Mouse (Mus musculus) stomach, postnatal 0 days (tissue): ENCODE measurements around the gene Vdr. TPM values are rescaled to one million over a fixed set of nuclear protein-coding genes. Genes with fewer than 3 reads are reported as not detected.

Experiments used
- ATAC-seq: fragments of 200-750 bp; cut with Nextera tagmentation; 2 replicates; pipeline ENCODE4 v1.8.0; 2017; ENCODE audit not compliant: low FRiP score, low TSS enrichment
- DNase-seq: peaks from one replicate; pipeline ENCODE4 v3.0.0-alpha.2; 2016; ENCODE audit warnings: low spot score
- H3K27ac ChIP-seq: fragments of 300-500 bp; sonication (generic); replicated peaks from 2 replicates; pipeline ENCODE4 v1.5.1; 2014; ENCODE audit warnings: mild to moderate bottlenecking, control low read depth
- H3K27me3 ChIP-seq: fragments of 300-500 bp; sonication (generic); 2 replicates; pipeline ENCODE4 v1.6.1; 2014; ENCODE audit warnings: low read length; ENCODE audit not compliant: control insufficient read depth, insufficient read depth
- H3K36me3 ChIP-seq: fragments of 300-500 bp; sonication (generic); 2 replicates; pipeline ENCODE4 v1.6.1; 2014; ENCODE audit warnings: low read length, mixed read lengths; ENCODE audit not compliant: control insufficient read depth, insufficient read depth
- H3K4me1 ChIP-seq: fragments of 300-500 bp; sonication (generic); replicated peaks from 2 replicates; pipeline ENCODE4 v1.6.1; 2014; ENCODE audit warnings: antibody characterized with exemption; ENCODE audit not compliant: control insufficient read depth, insufficient read depth
- H3K4me2 ChIP-seq: fragments of 300-500 bp; sonication (generic); replicated peaks from 2 replicates; pipeline ENCODE4 v1.6.1; 2014; ENCODE audit warnings: low read depth, mild to moderate bottlenecking, control low read depth, moderate library complexity
- H3K4me3 ChIP-seq: fragments of 300-500 bp; sonication (generic); 2 replicates; pipeline ENCODE4 v1.5.1; 2014; ENCODE audit warnings: low read depth, low read length, control low read depth
- H3K9ac ChIP-seq: fragments of 300-500 bp; sonication (generic); 2 replicates; pipeline ENCODE4 v1.6.1; 2014; ENCODE audit warnings: mild to moderate bottlenecking, low read length, control low read depth, mixed read lengths
- H3K9me3 ChIP-seq: fragments of 300-500 bp; sonication (generic); 2 replicates; pipeline ENCODE4 v1.6.1; 2016; ENCODE audit warnings: low read length; ENCODE audit not compliant: control insufficient read depth
- CTCF ChIP-seq: IDR thresholded peaks from 2 replicates; pipeline ENCODE4 v1.5.1; 2016; ENCODE audit warnings: antibody characterized with exemption, low read depth, mild to moderate bottlenecking, moderate library complexity
- EP300 ChIP-seq: optimal IDR thresholded peaks from 2 replicates; pipeline ENCODE3; 2016; ENCODE audit warnings: antibody characterized with exemption
- WGBS: fragments of 180-500 bp; shearing (Covaris S2); extraction: QIAGEN DNeasy Blood & Tissue Kit; methylation state at CpG from one replicate; pipeline ENCODE4 v1.1.7; 2014; 5-methylcytosine and 5-hydroxymethylcytosine counted together
- polyA plus RNA-seq: library from polyadenylated mRNA; unstranded; fragments of >200 nt; fragmentation: Nextera tagmentation; extraction: Ambion mirVana; gene quantifications from 2 replicates; pipeline ENCODE4 v1.2.1, GENCODE M21; 2015

Gene Vdr
- polyA plus RNA-seq, 1 experiment from 2014 or later, result 1.4 TPM

DNA sequence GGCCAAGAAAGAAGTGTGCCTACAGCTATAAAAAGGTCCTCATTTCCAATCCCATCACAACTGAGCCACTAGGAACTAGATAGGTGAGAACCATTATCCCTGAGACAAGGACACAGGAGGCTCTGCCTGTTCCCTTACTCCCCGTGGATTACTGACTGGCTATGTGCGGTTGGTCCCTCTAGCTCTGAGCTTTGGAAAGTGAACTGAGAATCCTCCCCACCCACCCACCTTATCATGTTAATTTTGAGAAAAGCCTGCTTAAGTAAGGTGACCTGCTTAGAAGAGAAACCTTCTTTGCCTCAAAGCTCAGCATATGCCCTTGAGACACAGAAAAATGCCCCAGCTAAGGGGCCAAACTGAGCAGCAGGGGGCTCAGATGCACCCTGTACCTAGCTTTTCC is 81.0 kb downstream of the Vdr start:
- H3K4me2 ChIP-seq, result peak overlapping the region; percentile 71
- no peak overlapping the region; the same call in 1 of the 2 replicates for H3K27ac ChIP-seq
- H3K9me3 ChIP-seq, result no peaks in the 10 kb centered on the region
- peaks cover 11% of the 10 kb centered on the region for H3K4me1 ChIP-seq
- 61% methylated on average over 2 of the region's 2 CpGs for WGBS
- H3K9ac ChIP-seq, result peak overlapping the region; percentile 14; the same call in 1 of the 2 replicates
- no peak overlapping the region for H3K4me3 ChIP-seq
- no peaks in the 10 kb centered on the region for H3K36me3 ChIP-seq
- DNase-seq (no peak), ATAC-seq (no peak)
- TF ChIP-seq EP300 (no peak), CTCF (no peak)
- H3K27me3 ChIP-seq, result no peaks in the 10 kb centered on the region

DNA sequence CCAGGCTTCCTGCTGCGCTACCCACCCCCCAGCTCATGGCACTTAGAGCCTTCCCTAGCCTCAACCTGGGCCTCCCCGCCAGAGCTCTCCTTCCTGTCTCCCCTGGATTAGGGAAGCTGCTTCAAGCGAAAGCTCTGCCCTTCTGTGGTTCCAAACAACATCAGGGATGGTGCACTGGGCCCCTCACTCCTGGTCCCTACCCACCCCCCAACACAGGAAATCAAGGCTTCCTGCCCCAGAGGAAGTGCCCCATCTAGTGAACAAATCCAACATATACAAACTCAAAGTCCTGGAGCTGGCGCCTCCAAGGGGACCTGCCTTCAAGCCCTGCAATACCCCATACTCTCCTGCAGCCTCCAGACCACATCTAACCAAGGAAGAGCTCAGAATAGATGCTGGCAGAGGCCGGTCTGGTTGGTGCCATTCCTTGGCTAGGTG is 81.5 kb downstream of the Vdr start:
- H3K9me3 ChIP-seq, result no peaks in the 10 kb centered on the region
- H3K4me3 ChIP-seq, result no peak overlapping the region
- H3K4me1 ChIP-seq, result peaks cover 16% of the 10 kb centered on the region
- ATAC-seq, result no peak
- DNase-seq, result no peak
- TF ChIP-seq EP300 (no peak), CTCF (peak; percentile 51; the same call in 1 of the 2 replicates)
- peak overlapping the region; percentile 41; the same call in 1 of the 2 replicates for H3K27ac ChIP-seq
- peak overlapping the region; percentile 6; the same call in 1 of the 2 replicates for H3K4me2 ChIP-seq
- 57% methylated on average over 5 of the region's 5 CpGs for WGBS
- no peaks in the 10 kb centered on the region for H3K36me3 ChIP-seq
- H3K9ac ChIP-seq, result no peak overlapping the region
- H3K27me3 ChIP-seq, result no peaks in the 10 kb centered on the region

DNA sequence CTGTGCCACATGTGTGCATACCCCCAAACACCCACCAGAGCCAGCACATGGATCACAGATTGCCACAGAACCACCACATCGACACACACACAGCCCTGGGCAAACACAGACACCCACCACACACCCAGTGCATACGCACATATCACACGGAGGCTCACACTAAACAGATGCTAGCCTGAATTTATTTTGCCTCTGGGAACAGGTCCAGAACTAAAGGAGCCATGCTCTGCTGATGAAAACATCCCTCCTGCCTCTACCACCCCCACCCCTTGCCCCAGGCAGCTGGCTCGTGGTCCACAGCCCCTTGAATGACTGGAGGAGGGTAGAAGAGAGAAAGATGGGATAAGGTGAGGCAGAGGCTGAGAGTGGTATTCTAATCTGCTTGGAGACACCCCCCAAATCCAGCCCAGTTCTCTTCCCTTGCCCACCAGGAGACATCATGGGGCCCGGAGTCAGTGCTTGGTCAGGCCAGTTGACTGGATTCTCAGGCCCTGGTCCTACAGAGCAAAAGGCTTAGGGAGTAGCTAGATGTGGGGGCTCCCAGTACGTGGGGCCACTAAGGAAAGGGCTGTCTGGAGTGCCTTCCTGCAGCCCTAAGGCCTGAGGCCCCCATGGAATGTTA is 82.1 kb downstream of the Vdr start:
- peaks cover 19% of the 10 kb centered on the region for H3K4me1 ChIP-seq
- H3K4me3 ChIP-seq, result no peak overlapping the region
- TF ChIP-seq CTCF (no peak), EP300 (no peak)
- ATAC-seq (no peak), DNase-seq (no peak)
- H3K27ac ChIP-seq, result peak overlapping the region; percentile 41
- H3K9ac ChIP-seq, result no peak overlapping the region
- no peaks in the 10 kb centered on the region for H3K27me3 ChIP-seq
- H3K4me2 ChIP-seq, result peak overlapping the region; percentile 6; the same call in 1 of the 2 replicates
- H3K36me3 ChIP-seq, result no peaks in the 10 kb centered on the region
- WGBS, result 50% methylated on average over 6 of the region's 6 CpGs
- H3K9me3 ChIP-seq, result no peaks in the 10 kb centered on the region

DNA sequence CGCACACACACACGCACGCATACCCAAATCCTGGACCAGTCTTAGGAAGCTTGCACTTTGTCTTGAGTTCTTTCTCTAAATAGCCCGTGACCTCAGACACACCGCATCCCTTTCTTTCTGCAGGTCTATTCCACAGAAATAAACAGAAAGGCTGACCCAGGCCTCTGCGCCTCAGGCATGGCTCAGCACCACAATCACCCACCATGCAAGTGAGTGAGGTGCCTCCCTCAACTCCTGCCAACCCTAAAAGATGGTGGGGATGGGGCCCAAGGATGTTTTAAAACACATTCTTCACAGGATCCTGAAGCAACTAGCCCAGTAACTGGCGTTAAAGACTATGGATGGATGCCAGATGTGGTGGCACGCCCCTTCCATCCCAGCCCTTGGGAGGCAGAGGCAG is 83.0 kb downstream of the Vdr start:
- Histone ChIP-seq H3K9ac (no peak overlapping the region), H3K4me1 (peaks cover 26% of the 10 kb centered on the region), H3K27ac (no peak overlapping the region), H3K9me3 (no peaks in the 10 kb centered on the region), H3K27me3 (no peaks in the 10 kb centered on the region), H3K4me2 (no peak overlapping the region), H3K36me3 (no peaks in the 10 kb centered on the region), H3K4me3 (no peak overlapping the region)
- 75% methylated on average over 8 of the region's 8 CpGs for WGBS
- no peak for DNase-seq
- ATAC-seq, result no peak
- no peak for TF ChIP-seq CTCF

DNA sequence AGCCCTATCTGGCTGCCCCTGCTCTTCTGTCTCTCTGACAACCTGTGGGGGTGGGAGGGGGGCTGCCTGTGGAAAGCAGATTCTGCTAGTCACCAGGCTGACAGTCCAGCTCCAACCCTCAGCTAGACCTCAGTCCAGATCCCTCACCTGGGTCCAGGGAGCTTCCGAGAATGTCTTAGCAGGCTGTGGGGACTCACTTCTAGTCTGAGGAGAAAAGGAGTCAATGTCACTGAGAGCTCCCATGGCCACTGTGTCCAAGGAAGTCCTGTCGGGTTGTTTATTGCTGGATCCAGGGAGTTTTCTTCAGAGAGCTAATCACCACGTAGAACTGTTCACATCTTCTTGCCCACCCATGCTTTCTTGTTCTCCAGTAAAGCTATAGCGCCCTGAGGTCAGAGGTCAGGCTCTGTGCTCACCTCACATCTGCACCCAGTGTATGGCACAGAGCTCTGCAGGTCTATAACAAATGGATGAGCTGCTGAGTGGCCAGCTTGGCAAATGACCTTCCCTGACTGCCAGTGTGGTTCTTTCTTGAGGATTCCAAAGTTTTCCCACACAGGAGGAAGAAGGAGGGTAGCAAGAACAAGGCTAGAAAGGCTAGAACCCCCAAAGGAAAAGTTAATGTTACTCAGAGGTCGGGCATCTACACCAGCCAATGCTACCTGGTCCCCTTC is 83.7 kb downstream of the Vdr start:
- WGBS, result 71% methylated on average over 5 of the region's 5 CpGs
- Histone ChIP-seq H3K4me1 (peaks cover 29% of the 10 kb centered on the region), H3K4me3 (no peak overlapping the region), H3K9ac (no peak overlapping the region), H3K4me2 (no peak overlapping the region), H3K9me3 (no peaks in the 10 kb centered on the region), H3K36me3 (no peaks in the 10 kb centered on the region), H3K27me3 (no peaks in the 10 kb centered on the region), H3K27ac (no peak overlapping the region)
- DNase-seq, result no peak
- no peak for TF ChIP-seq EP300
- no peak for ATAC-seq

DNA sequence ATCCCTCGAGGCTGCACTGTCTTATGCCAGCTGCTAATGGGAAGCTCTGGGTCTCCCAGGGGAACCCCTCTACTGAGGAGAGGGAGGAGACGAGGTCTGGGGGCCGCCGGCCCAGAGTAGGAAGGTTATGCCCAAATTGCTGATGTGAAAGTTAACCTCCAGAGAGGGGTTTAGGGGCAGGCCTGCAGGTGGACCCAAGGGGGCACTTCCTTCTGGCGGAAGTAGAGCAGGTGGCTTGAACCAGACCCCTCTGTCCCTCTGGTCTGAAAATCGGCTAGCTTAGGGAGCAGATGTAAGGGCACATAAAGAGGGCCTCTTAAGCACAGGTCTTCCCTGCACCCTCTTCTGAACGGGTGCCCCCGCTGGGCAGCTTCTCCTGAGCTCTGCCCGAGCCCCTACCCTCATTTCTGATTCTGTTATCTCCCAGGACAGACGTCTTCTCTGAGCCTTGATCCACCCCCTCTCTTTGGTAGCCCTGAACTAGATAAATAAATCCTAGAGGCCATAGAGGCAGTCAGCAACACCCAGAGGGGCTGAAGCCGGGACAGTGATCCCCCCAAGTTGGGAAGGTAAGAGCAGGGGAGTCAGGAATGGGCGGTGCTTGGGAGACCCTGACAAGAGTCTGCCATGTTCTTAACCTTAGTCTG is 84.4 kb downstream of the Vdr start:
- no peak for DNase-seq
- TF ChIP-seq EP300 (no peak), CTCF (no peak)
- ATAC-seq, result no peak
- no peaks in the 10 kb centered on the region for H3K36me3 ChIP-seq
- WGBS, result 50% methylated on average over 12 of the region's 12 CpGs
- H3K27me3 ChIP-seq, result no peaks in the 10 kb centered on the region
- H3K9ac ChIP-seq, result peak overlapping the region; percentile 70
- H3K9me3 ChIP-seq, result no peaks in the 10 kb centered on the region
- H3K4me2 ChIP-seq, result peak overlapping the region; percentile 75
- H3K27ac ChIP-seq, result peak overlapping the region; percentile 91
- peaks cover 29% of the 10 kb centered on the region for H3K4me1 ChIP-seq
- H3K4me3 ChIP-seq, result peak overlapping the region; percentile 48
